Mouse (Mus musculus) right cerebral cortex, postnatal 25 days (tissue): ENCODE results near the gene Eif1.
"Not testable (repeated sequence)": the region's sequence is repeated elsewhere in the genome, so short reads cannot be mapped to it uniquely, and the experiment has no call there.

Experiments
- DNase-seq: peaks from one replicate; pipeline ENCODE4 v3.0.0; 2022

Gene Eif1

GRCm38 (mm10) chr11:100313424-100313823 is 6.3 kb upstream of the Eif1 start:
- DNase-seq = no peak

GRCm38 (mm10) chr11:100315439-100315838 is 4.2 kb upstream of the Eif1 start:
- no peak for DNase-seq

- DNase-seq = no peak
These were observed 1.8 kb upstream of the Eif1 start for GRCm38 (mm10) chr11:100317826-100318380.

GRCm38 (mm10) chr11:100318529-100319451 is 895 bp upstream of the Eif1 start:
- DNase-seq = no peak

GRCm38 (mm10) chr11:100320172-100320630 is 516 bp downstream of the Eif1 start:
- peak; percentile 91 for DNase-seq

GRCm38 (mm10) chr11:100320701-100321410 is 1.2 kb downstream of the Eif1 start:
- not testable (repeated sequence) for DNase-seq

GRCm38 (mm10) chr11:100321479-100322305 is 2.0 kb downstream of the Eif1 start:
- not testable (repeated sequence) for DNase-seq

GRCm38 (mm10) chr11:100322591-100323258 is 3.0 kb downstream of the Eif1 start:
- no peak for DNase-seq

- peak; percentile 43 for DNase-seq
These were observed 3.9 kb downstream of the Eif1 start for GRCm38 (mm10) chr11:100323578-100323977.

GRCm38 (mm10) chr11:100325062-100325629 is 5.5 kb downstream of the Eif1 start:
- no peak for DNase-seq

GRCm38 (mm10) chr11:100327316-100327715 is 7.6 kb downstream of the Eif1 start:
- no peak for DNase-seq

GRCm38 (mm10) chr11:100327761-100328160 is 8.1 kb downstream of the Eif1 start:
- DNase-seq = no peak

- no peak for DNase-seq
These were observed 10.6 kb downstream of the Eif1 start for GRCm38 (mm10) chr11:100330235-100330634.

- not testable (repeated sequence) for DNase-seq
These were observed 11.2 kb downstream of the Eif1 start for GRCm38 (mm10) chr11:100330816-100331375.

GRCm38 (mm10) chr11:100332766-100333515 is 13.3 kb downstream of the Eif1 start:
- peak; percentile 59 for DNase-seq

GRCm38 (mm10) chr11:100333944-100334457 is 14.3 kb downstream of the Eif1 start, which contains the start of gene Gast:
TSS of gene Gast (plus strand) at chr11:100334407.
- DNase-seq = no peak

- DNase-seq = no peak
These were observed 16.0 kb downstream of the Eif1 start for GRCm38 (mm10) chr11:100335731-100336130.

GRCm38 (mm10) chr11:100344269-100344668 is 24.6 kb downstream of the Eif1 start:
- no peak for DNase-seq

GRCm38 (mm10) chr11:100352076-100352857 is 32.6 kb downstream of the Eif1 start:
- no peak for DNase-seq
